Mouse (Mus musculus): ENCODE measurements at regions not wholly inside any gene's neighbourhood (a gene's known extent, or its start where the extent isn't known, plus 50 kb on each side); places are given as distances from the start of the nearest gene placed in this dataset.

DNA sequence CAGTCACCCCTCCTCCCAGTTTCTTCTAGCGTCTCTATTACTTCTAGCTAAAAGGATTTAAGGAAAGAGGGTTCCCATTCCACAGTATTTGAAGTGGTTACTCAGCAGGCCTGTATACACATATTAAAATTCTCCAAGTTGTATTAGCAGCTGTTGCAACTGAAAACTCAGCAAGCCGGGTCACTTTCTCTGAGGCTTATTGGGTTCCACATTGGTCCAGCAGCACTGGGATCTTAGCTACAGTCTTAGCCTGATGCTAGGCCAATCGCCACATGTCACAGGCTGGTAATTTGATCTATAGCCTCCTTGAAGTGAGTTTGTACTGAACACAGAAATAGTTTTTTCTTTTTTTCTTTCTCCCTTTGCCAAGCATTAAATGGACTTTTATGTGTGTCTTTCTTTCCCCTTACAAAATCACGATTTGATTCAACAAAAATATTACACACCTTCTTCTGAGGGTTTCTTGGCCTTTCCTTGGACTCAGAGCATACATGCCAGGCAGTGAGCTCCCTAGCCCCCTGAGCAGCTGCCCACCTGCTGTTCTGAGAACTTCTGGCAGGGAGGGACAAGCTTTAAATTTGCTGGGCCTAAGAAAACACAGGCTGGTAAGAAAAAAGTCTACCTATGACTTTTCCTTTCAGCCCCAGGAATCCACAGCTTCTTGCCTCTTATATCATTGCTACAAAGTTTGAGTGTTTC is 297.3 kb downstream of the Kcnrg start:
- peak; percentile 30 for DNase-seq

DNA sequence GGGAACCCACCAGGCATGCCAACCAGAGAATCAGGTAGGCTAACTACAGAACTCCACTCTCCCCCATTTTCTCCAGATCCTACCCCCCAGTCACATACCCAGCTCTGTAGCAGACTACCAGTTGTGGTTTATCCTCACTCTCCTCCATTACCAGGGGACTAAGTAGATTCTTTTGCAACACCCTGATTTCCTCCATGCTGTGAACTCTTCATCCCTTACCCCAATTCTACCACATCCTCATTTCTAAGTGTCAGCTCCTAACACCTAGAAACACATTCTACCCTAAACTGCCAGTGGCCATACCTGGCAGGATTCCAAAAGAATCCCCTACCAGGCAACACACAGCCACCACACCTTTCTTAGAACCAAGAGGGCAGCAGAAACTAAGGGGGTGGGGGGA is 310.9 kb downstream of the Kcnrg start:
- peak; percentile 23 for DNase-seq

GRCm38 (mm10) chr14:61931811-61932210 is 324.6 kb downstream of the Kcnrg start:
- DNase-seq: no peak

- DNase-seq: no peak
These were observed 334.4 kb downstream of the Kcnrg start for GRCm38 (mm10) chr14:61941682-61942081.

DNA sequence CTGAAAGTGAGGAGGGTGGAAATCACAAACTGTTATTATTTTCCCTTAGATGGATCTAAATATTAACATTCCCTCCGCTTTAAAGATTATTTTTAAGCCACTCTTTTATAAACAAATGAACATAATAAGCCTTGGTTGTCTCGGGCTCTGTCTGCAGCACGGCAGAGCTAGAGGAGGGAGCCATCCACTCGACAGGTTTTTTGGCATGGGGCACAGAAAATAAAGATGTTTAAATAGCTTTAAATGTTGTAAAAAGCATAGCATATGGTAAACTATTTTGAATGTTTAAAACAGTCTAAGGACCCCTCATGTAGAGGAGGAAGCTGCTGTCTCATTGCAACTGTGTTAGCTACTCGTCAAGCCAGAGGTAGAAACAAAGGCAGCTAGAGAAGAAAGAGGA is 338.4 kb downstream of the Kcnrg start:
- no peak for DNase-seq

DNA sequence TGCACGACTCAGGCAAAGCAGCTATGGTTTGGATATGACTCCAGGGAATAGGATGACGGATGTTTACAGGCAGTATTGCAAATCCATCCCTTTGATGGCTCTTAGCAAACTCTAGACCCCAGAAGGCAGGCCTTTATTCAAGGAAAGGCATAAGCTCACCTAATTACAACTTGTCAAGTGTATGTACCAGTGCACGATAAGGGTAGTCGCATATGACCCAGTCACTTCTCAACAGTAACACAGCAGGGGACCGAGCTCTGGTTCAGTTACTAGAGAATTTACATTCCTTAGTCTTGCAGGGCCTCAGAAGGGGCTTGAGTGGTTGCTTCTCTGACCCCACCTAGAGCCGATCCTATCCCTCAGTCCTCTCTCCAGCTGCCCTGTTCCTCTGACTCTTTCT is 342.2 kb downstream of the Kcnrg start:
- DNase-seq: no peak

DNA sequence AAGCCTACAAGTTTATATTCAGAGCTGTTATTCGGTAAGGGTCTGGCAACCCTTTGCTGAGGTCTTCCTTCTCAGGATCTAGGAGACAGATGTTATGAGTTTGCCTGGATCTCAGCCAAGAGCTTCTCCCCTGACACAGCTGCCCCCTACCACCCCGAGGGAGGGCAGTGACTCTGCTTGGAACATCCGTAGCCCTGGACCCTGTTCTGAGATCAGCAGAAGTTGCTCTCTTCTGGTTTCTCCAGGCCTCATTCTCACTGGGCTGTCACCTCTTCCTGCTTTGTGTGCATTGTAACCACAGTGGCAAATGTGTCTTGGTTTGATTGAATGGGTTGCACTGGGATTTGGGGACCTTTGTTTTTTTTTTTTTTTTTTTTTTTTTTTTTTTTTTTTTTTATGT is 342.4 kb upstream of the Rnaseh2b start:
- no peak for DNase-seq

GRCm38 (mm10) chr14:61953029-61953428 is 339.4 kb upstream of the Rnaseh2b start:
- no peak for DNase-seq

- DNase-seq: no peak
These were observed 337.0 kb upstream of the Rnaseh2b start for GRCm38 (mm10) chr14:61955416-61955815.

DNA sequence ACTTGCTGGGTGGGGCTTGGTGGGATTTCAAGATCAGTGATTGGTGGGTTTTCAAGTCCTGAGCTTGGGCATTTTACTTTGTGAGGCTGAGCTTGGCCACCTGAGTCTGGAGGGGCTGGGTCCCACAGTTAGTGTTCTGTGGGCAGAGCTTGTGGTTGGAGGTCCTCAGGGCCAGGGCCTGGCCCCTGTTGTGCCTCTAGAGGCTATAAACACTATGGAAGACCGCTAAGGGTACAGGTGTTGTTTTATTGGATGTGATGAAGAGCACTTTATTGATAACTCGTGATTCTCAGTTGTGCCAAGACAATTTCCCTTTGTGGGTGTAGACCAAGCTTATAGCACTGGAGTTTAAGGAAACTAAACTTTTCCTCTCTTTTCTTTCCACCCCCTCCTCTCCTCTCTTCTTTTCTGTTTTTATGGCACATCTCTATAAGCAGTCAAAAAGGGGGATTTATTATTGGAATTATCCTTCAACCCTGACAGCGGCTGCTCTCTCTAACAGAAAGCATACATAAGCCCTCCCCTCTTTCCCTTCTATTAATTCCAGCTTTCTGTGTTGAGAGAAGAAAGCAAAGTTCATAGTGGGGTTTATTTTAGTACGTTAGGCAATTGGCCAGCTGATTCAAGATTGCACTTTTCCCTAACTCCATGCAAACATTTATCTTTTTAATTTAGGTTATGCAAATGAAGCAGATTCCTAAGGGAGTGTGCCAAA is 332.0 kb upstream of the Rnaseh2b start:
- DNase-seq: no peak

GRCm38 (mm10) chr14:61968467-61968866 is 323.9 kb upstream of the Rnaseh2b start:
- peak; percentile 39 for DNase-seq

GRCm38 (mm10) chr14:61968957-61969535 is 323.3 kb upstream of the Rnaseh2b start:
- no peak for DNase-seq

- DNase-seq: no peak
These were observed 321.8 kb upstream of the Rnaseh2b start for GRCm38 (mm10) chr14:61970591-61970990.

DNA sequence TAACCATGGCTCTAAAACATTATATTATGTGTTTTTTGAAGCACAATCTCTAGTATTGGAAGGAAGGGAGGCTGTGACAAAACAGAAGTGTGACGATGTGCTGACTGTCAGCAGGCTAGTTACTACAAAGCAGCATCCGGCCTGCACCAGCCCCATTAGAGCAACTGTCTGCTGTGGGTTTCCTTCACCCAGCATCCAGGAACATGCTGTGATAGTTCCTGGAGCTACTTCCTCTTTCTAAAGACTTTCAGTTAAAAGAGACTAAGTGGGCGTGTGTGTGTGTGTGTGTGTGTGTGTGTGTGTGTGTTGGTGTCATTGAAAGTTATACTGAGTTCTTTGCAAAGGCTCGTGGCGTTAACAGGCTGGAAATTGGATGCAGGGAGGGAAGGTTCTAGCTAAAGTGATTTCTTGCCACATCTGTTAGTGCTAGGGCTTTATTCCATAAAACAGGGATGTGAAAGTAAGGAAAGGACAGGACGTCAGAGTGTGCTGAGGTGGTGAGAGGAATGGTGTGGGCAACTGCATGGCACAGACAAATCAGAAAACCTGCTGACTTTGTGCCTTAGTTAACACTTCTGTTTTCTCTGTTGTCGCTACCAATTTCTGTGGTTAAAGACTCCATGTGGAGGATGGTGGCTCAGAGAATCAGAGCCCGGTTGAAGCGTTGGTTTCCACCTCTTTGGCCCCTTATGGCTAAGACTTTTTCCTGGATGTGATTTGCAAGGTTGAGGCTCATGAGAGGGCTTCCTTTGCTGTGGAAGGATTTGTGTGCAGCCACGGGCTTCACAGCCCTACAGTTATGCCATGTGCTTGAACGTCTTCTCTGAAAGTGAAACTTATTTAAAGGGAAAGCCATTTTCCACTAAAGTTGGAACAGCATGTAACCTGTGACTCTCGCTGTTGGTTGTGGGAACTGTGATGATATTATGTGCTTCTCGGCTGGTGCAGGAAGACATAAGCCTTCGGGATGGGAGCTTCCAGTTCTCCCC is 321.0 kb upstream of the Rnaseh2b start:
- DNase-seq: peak; percentile 74

DNA sequence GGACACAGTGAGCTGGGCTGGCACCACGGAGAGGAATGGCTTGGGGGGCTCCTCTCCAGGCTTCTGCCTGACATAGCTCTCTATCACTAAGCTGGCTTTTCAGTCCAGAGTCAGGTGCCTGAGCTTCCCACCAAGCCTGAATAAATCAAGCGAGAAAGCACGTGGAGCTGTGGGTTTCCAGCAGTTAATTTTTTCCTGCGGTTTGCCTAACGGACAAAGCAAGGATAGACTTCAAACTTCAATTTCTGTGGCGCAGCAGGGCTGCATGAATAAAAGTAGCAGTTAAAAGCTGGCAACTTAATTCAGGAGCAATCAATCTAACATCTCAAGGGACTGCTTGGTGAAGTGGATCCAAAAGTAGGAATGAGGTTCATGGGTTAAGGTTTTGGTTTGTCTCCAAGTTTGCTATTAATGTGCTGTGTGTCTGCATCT is 317.1 kb upstream of the Rnaseh2b start:
- no peak for DNase-seq

DNA sequence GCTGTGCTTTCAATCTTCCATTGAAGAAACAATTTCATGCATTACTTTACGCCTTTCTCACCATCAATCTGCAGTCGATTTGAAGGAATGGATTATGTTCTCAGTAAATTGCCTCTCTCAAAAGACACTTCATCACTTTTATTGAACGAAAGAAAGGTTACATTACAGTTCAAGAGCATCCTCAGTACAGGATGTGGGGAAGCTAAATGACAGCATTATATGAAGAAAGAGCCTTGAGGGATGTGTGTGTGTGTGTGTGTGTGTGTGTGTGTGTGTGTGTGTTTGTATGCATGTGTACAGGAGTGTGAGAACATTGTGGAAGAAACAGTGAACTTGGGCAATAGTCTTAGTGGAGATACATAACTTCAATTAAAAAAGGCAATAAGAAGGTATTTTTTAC is 311.8 kb upstream of the Rnaseh2b start:
- no peak for DNase-seq

- no peak for DNase-seq
These were observed 306.8 kb upstream of the Rnaseh2b start for GRCm38 (mm10) chr14:61985575-61985974.

DNA sequence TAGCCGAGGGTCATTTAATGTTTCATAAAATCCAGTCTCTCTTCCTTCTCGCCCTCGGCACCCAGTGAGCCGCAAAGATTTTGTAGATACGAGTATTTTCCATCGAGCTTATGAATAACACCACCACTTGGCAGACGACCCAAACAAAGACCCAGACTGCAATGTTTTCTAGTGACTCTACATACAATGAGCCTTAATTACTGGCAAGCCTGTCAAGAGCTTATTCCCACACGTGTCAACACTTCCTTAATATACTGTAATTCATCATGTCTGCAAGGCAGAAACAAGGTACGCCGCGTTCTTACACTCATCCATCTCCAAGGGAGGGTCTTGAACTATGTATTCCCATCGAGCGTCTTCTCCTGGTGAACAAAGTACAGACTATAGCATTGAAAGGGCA is 306.2 kb upstream of the Rnaseh2b start:
- DNase-seq: no peak

GRCm38 (mm10) chr14:61995253-61995652 is 297.1 kb upstream of the Rnaseh2b start:
- DNase-seq: no peak

- no peak for DNase-seq
These were observed 294.7 kb upstream of the Rnaseh2b start for GRCm38 (mm10) chr14:61997736-61998135.

DNA sequence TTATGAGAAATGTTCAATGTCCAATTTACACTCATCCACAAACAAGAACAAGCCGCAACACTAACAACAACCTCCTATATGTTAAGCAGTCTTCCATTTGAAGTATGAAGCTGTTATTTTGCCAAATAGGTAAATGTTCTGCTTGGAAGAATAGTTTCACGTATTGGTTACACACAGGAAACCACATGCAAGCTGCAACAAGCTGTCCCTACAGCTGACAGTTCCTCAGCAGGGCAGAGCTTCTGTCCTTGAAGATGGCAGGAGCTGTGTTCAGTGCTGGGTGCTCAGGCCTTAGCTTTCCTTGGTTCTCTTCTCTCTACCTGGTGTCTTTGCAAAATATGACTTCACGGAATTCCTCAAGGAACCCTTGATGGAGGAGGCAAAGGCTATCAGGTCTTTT is 294.1 kb upstream of the Rnaseh2b start:
- DNase-seq: no peak

DNA sequence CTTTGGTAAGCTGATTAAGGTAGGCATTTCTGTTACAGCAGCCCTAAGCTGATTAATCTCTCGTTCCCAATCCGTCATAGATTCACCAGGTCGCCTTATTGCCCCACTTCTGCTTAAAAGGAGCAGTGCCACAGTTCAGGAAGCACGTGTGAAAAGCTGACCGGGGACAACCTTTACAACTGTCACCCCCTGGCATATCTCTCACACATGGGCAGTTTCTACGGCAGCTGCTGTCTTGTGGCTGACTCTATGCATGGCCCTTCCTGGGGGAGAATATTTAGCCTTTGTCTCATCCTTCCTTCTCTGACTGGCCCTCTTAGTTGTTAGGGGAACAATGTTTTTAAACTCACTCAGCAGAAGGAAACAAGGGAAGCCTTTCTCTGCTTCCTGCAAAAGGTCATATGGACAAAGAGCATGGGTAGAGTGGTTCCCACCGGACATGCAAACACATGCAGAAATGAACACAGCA is 290.9 kb upstream of the Rnaseh2b start:
- peak; percentile 2 for DNase-seq

GRCm38 (mm10) chr14:62002131-62002530 is 290.3 kb upstream of the Rnaseh2b start:
- no peak for DNase-seq

Measured in lung, postnatal 36 days (tissue).